Mouse (Mus musculus): ENCODE measurements around the gene Psd. TPM values are rescaled to one million over a fixed set of nuclear protein-coding genes. Genes with fewer than 3 reads are reported as not detected.

Psd gene
- total and polyA plus RNA-seq, 2 experiments from 2014 or later: 1.7 to 13.4 TPM

DNA sequence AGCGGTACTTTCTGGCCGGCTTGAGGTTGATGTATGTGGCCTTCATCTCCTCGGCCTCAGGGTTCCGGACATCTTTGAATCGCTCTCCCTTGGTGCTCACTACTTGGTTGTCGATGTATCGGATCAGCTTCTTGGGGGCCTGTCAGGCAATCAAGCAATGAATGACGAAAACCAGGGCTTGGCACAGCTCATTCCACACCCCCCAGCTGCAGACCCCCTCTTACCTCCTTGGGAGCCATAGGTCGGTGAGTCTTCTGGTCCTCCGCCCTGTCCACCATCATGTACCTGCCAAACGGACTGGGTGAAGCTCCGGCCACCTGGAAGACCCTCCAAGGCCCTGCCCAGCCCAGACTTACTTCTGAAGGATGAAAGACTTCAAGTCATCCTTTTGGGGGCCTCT is 3.7 kb upstream of the Psd start:
- Histone ChIP-seq H3K36me3 (replicated peaks; ENCODE audit: control insufficient read depth, insufficient read depth, low read length) (peaks cover 20% of the 10 kb centered on the region), H3K4me1 (ENCODE audit: control insufficient read depth, insufficient read depth) (peaks cover 10% of the 10 kb centered on the region), H3K4me2 (ENCODE audit: low read depth, low read length) (no peak overlapping the region), H3K4me3 (ENCODE audit: low read depth, low read length) (no peak overlapping the region), H3K27me3 (ENCODE audit: control insufficient read depth, insufficient read depth, low read length) (peaks cover 16% of the 10 kb centered on the region), H3K9me3 (replicated peaks; ENCODE audit: control insufficient read depth, low read length) (no peaks in the 10 kb centered on the region), H3K9ac (replicated peaks; ENCODE audit: low read depth, low read length) (no peak overlapping the region), H3K27ac (ENCODE audit: low read depth) (no peak overlapping the region)
- TF ChIP-seq EP300 (IDR thresholded peaks at IDR 0.05; ENCODE audit: low read depth): no peak
- no peak for TF ChIP-seq CTCF (IDR thresholded peaks at IDR 0.05; ENCODE audit: low read depth)
- 90% methylated on average over 12 of the region's 12 CpGs for WGBS
- DNase-seq (ENCODE audit: low spot score) (no peak), ATAC-seq (ENCODE audit: insufficient read depth, low read depth) (no peak)

DNA sequence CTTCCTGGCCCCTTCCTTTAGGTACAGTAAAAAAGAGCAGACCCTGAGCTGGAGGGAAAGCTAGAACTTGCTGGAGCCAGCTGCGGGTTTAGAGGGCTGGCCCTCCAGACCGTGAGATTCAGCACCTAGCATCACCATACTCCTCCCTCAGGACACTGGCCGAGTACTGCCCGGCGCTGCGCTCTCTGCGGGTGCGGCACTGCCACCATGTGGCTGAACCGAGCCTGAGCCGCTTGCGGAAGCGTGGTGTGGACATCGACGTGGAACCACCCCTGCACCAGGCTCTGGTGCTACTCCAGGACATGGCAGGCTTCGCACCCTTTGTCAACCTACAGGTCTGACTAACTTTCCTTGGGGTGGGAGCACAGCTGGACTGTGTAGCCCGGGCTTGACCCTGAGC is 3.0 kb upstream of the Psd start:
- ATAC-seq (ENCODE audit: insufficient read depth, low read depth): peak; percentile 59

DNA sequence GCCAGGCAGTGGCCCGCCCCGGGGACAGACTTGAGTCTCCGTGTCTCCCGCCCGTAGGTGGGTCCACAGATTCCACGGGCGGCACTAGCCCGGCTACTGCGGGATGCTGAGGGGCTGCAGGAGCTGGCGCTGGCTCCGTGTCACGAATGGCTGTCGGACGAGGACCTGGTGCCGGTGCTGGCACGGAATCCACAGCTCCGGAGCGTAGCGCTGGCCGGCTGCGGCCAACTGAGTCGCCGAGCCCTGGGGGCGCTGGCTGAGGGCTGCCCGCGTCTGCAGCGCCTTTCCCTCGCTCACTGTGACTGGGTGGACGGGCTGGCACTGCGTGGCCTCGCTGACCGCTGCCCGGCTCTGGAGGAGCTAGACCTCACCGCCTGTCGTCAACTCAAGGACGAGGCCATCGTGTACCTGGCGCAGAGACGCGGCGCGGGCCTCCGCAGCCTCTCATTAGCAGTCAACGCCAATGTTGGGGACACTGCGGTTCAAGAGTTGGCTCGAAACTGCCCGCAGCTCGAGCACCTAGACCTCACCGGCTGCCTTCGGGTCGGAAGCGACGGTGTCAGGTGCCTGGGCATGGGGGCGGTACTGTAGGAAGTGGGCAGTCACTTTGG is 2.2 kb upstream of the Psd start:
- H3K27me3 ChIP-seq (ENCODE audit: control insufficient read depth, insufficient read depth, low read length): peaks cover 32% of the 10 kb centered on the region
- peak overlapping the region; percentile 63 for H3K4me3 ChIP-seq (ENCODE audit: low read depth, low read length)
- H3K36me3 ChIP-seq (replicated peaks; ENCODE audit: control insufficient read depth, insufficient read depth, low read length): peaks cover 20% of the 10 kb centered on the region
- peak overlapping the region; percentile 47 for H3K9ac ChIP-seq (replicated peaks; ENCODE audit: low read depth, low read length)
- WGBS: 2% methylated on average over 45 of the region's 54 CpGs
- TF ChIP-seq EP300 (IDR thresholded peaks at IDR 0.05; ENCODE audit: low read depth) (no peak), CTCF (IDR thresholded peaks at IDR 0.05; ENCODE audit: low read depth) (no peak)
- H3K9me3 ChIP-seq (replicated peaks; ENCODE audit: control insufficient read depth, low read length): no peaks in the 10 kb centered on the region
- H3K4me1 ChIP-seq (ENCODE audit: control insufficient read depth, insufficient read depth): peaks cover 10% of the 10 kb centered on the region
- DNase-seq (ENCODE audit: low spot score) (no peak), ATAC-seq (ENCODE audit: insufficient read depth, low read depth) (no peak)
- peak overlapping the region; percentile 82 for H3K27ac ChIP-seq (ENCODE audit: low read depth)
- peak overlapping the region; percentile 90 for H3K4me2 ChIP-seq (ENCODE audit: low read depth, low read length)

More for the DNA sequence above, 3.0 kb upstream of the Psd start:
- Histone ChIP-seq H3K4me3 (ENCODE audit: low read depth, low read length) (no peak overlapping the region), H3K4me2 (ENCODE audit: low read depth, low read length) (peak overlapping the region; percentile 90), H3K4me1 (ENCODE audit: control insufficient read depth, insufficient read depth) (peaks cover 10% of the 10 kb centered on the region), H3K27me3 (ENCODE audit: control insufficient read depth, insufficient read depth, low read length) (peaks cover 24% of the 10 kb centered on the region), H3K36me3 (replicated peaks; ENCODE audit: control insufficient read depth, insufficient read depth, low read length) (peaks cover 20% of the 10 kb centered on the region), H3K9ac (replicated peaks; ENCODE audit: low read depth, low read length) (no peak overlapping the region), H3K27ac (ENCODE audit: low read depth) (no peak overlapping the region), H3K9me3 (replicated peaks; ENCODE audit: control insufficient read depth, low read length) (no peaks in the 10 kb centered on the region)
- 5% methylated on average over 16 of the region's 16 CpGs for WGBS
- peak; percentile 94 for TF ChIP-seq CTCF (IDR thresholded peaks at IDR 0.05; ENCODE audit: low read depth)
- TF ChIP-seq EP300 (IDR thresholded peaks at IDR 0.05; ENCODE audit: low read depth): no peak
- peak; percentile 86 for DNase-seq (ENCODE audit: low spot score)

DNA sequence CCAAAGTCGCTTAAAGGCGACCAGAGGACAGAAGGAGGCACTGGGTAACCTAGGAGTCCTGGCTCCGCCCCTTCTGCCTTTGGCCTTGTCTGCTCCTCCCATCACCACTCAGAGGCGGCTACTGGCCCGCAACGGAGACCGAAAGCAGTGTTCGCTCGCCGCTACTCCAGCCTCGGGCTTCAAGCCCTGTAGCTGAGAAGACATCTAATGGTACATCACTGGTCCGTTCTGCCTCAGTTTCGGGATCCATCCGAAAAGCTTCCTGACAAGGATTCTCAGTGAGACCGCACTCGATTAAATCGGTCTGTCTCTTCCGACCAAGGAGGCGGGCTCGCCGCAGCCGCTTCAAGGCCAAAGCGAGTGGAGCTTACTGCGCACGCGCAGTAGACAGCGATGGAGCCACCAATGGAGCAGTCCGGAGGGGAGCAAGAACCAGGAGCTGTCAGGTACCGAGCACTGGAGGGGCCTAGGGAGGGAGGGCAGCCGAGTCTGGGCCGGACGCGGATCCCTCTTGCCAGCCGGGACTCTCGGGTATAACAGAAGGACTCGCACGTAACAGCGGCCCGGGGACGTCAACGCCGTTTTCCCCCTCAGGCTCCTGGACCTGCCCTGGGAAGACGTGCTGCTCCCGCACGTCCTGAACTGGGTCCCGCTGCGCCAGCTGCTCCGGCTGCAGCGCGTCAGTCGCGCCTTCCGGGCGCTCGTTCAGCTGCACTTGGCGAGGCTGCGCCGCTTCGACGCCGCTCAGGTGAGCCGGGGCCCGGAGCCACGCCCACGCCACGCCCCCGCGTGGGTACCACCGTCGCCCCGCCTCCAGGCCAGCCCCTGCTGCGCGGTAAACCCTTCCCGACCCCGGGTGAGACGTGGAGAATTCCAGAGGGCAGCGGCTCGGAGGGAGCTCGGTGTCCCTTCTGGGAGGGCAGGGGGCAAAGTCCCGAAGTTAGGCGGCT is 1.4 kb upstream of the Psd start, which contains the start of gene Fbxl15:
Fbxl15 (plus strand) TSS at position 104 of the 950 bp plus-strand sequence.
- no peaks in the 10 kb centered on the region for H3K9me3 ChIP-seq (replicated peaks; ENCODE audit: control insufficient read depth, low read length)
- DNase-seq (ENCODE audit: low spot score) (peak; percentile 95), ATAC-seq (ENCODE audit: insufficient read depth, low read depth) (peak; percentile 89)
- peaks cover 40% of the 10 kb centered on the region for H3K27me3 ChIP-seq (ENCODE audit: control insufficient read depth, insufficient read depth, low read length)
- peak within 1 kb of the TSS; percentile 47 for H3K9ac ChIP-seq (replicated peaks; ENCODE audit: low read depth, low read length)
- H3K4me1 ChIP-seq (ENCODE audit: control insufficient read depth, insufficient read depth): peaks cover 10% of the 10 kb centered on the region
- peaks cover 20% of the 10 kb centered on the region for H3K36me3 ChIP-seq (replicated peaks; ENCODE audit: control insufficient read depth, insufficient read depth, low read length)
- peak within 1 kb of the TSS; percentile 63 for H3K4me3 ChIP-seq (ENCODE audit: low read depth, low read length)
- peak within 1 kb of the TSS; percentile 90 for H3K4me2 ChIP-seq (ENCODE audit: low read depth, low read length)
- under 1% methylated on average over 74 of the region's 81 CpGs for WGBS
- TF ChIP-seq EP300 (IDR thresholded peaks at IDR 0.05; ENCODE audit: low read depth) (no peak), CTCF (IDR thresholded peaks at IDR 0.05; ENCODE audit: low read depth) (no peak)
- peak within 1 kb of the TSS; percentile 82 for H3K27ac ChIP-seq (ENCODE audit: low read depth)

DNA sequence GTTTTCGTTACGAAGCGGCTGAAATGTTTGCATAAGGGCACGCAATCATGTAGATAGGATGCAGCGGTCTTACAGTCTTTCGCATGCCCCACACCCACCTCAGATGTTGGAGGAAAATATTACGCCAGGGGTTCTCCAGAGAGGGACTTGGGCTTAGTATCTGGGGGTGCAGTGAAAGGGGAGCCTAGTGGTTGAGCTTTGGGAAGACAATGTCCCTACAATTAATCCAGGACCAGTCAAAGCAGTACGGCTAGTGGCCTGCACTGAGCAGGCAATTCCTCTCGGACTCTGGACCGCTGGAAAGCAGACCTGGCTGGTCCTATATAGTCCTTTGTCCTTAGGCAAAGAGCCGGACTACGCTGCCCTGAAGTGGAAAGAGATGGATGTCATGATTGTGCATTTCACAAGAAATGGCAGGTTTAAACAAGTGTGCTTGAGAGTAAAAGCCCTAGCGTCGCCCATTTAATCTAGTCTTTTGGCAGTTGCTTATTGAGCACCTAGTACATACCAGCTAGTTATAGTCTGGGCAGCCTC is 642 bp upstream of the Psd start:
- Histone ChIP-seq H3K27ac (ENCODE audit: low read depth) (peak overlapping the region; percentile 82; the same call in 1 of the 2 replicates), H3K9me3 (replicated peaks; ENCODE audit: control insufficient read depth, low read length) (no peaks in the 10 kb centered on the region), H3K4me3 (ENCODE audit: low read depth, low read length) (peak overlapping the region; percentile 63), H3K4me2 (ENCODE audit: low read depth, low read length) (peak overlapping the region; percentile 90), H3K4me1 (ENCODE audit: control insufficient read depth, insufficient read depth) (peaks cover 10% of the 10 kb centered on the region), H3K36me3 (replicated peaks; ENCODE audit: control insufficient read depth, insufficient read depth, low read length) (peaks cover 20% of the 10 kb centered on the region), H3K27me3 (ENCODE audit: control insufficient read depth, insufficient read depth, low read length) (peaks cover 47% of the 10 kb centered on the region), H3K9ac (replicated peaks; ENCODE audit: low read depth, low read length) (peak overlapping the region; percentile 47)
- ATAC-seq (ENCODE audit: insufficient read depth, low read depth): no peak
- TF ChIP-seq CTCF (IDR thresholded peaks at IDR 0.05; ENCODE audit: low read depth): no peak
- no peak for TF ChIP-seq EP300 (IDR thresholded peaks at IDR 0.05; ENCODE audit: low read depth)
- 30% methylated on average over 14 of the region's 14 CpGs for WGBS
- DNase-seq (ENCODE audit: low spot score): no peak
